In the genomic region with DNA sequence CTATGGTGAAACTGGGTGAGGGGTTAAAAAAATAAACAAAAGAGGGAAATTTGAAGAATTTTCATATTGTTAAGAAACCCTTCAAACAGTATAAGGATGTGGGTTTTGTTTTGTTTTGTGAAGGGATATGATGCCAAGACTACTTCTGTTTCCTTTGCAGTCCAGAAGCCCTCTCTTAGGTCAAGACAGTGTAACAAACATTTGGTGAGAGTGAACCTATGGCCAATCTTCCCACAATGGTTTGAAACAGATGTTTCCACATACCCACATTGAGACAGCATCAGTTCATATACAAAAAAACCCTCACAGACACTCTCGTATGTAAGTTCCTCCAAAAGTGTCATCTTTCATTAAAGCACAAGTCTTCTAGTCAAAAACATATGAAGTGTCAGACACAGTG, we compare ENCODE assay signal across 23 mouse cellular contexts.
"Had no signal": no experiment of that assay in that cellular context is flagged by ENCODE, and none has a peak within 500 bp of the region (broad histone marks: within the 10 kb centered on the region; RNA-seq: fewer than 3 reads in every experiment).

No protein-coding gene starts in this region.

- H3K4me3 ChIP-seq: kidney, embryonic 15.5 days; limb, embryonic 10.5 days; limb, embryonic 13.5 days; liver, embryonic 12.5 days; liver, embryonic 15.5 days; lung, embryonic 15.5 days; megakaryocyte, embryonic 14.5 days; midbrain, embryonic 10.5 days; midbrain, embryonic 13.5 days; neural tube, embryonic 12.5 days; neural tube, embryonic 15.5 days; stomach, embryonic 15.5 days had no signal

- H3K27me3 ChIP-seq: liver, embryonic 12.5 days; liver, embryonic 15.5 days; lung, embryonic 15.5 days; megakaryocyte, embryonic 14.5 days; neural tube, embryonic 12.5 days; stomach, embryonic 15.5 days had no signal

- ATAC-seq: intestine, postnatal 0 days; liver, embryonic 12.5 days; midbrain, embryonic 13.5 days; midbrain, embryonic 16.5 days had no signal

- H3K36me3 ChIP-seq: kidney, embryonic 15.5 days; limb, embryonic 10.5 days; limb, embryonic 13.5 days; liver, embryonic 12.5 days; liver, embryonic 15.5 days; lung, embryonic 15.5 days; midbrain, embryonic 10.5 days; midbrain, embryonic 13.5 days; neural tube, embryonic 12.5 days; neural tube, embryonic 15.5 days; stomach, embryonic 15.5 days had no signal

- H3K4me1 ChIP-seq: kidney, embryonic 15.5 days; limb, embryonic 10.5 days; limb, embryonic 13.5 days; liver, embryonic 12.5 days; liver, embryonic 15.5 days; lung, embryonic 15.5 days; midbrain, embryonic 10.5 days; midbrain, embryonic 13.5 days; neural tube, embryonic 12.5 days; neural tube, embryonic 15.5 days; stomach, embryonic 15.5 days had no signal

- H3K9ac ChIP-seq: kidney, embryonic 15.5 days; limb, embryonic 13.5 days; liver, embryonic 12.5 days; liver, embryonic 15.5 days; lung, embryonic 15.5 days; midbrain, embryonic 13.5 days; neural tube, embryonic 12.5 days; neural tube, embryonic 15.5 days; stomach, embryonic 15.5 days had no signal

- H3K27ac ChIP-seq: kidney, embryonic 15.5 days; limb, embryonic 10.5 days; limb, embryonic 13.5 days; liver, embryonic 12.5 days; liver, embryonic 15.5 days; lung, embryonic 15.5 days; midbrain, embryonic 10.5 days; midbrain, embryonic 13.5 days; neural tube, embryonic 12.5 days; neural tube, embryonic 15.5 days; stomach, embryonic 15.5 days had no signal

- H3K4me2 ChIP-seq: kidney, embryonic 15.5 days; limb, embryonic 13.5 days; liver, embryonic 12.5 days; liver, embryonic 15.5 days; lung, embryonic 15.5 days; midbrain, embryonic 13.5 days; neural tube, embryonic 12.5 days; neural tube, embryonic 15.5 days; stomach, embryonic 15.5 days had no signal

- DNase-seq: kidney, adult 8-10 months; kidney, postnatal 10 days; kidney, postnatal 36 days; liver; lung, adult 18-20 months; retina, postnatal 1 day; right cerebral cortex, postnatal 25 days; spleen, adult 18-20 months; thymus, postnatal 36 days had no signal

- H3K9me3 ChIP-seq: kidney, embryonic 15.5 days; limb, embryonic 10.5 days; limb, embryonic 13.5 days; liver, embryonic 12.5 days; liver, embryonic 15.5 days; lung, embryonic 15.5 days; megakaryocyte, embryonic 14.5 days; midbrain, embryonic 10.5 days; midbrain, embryonic 13.5 days; neural tube, embryonic 12.5 days; neural tube, embryonic 15.5 days; stomach, embryonic 15.5 days had no signal
